Mouse (Mus musculus): ENCODE measurements at regions not wholly inside any gene's neighbourhood (a gene's known extent, or its start where the extent isn't known, plus 50 kb on each side); places are given as distances from the start of the nearest gene placed in this dataset.

DNA sequence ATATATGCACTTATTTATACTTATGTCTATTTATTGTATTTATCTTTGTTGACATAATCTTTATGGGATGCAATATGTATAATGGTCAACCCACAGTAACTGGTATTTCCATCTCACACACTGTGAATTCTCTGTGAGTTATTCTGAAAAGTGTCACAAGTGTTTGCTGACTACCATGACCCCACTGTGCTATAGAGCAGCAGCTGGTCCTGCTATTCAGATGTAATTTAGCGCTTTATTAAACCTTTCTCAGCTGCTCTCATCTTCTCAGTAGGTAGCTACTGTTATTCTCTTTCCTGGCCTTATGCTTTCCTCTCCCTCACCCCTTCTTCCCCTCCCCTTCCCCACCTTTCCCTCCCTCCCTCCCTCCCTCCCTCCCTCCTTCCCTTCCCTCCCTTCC, 296.0 kb upstream of the Dusp10 start:
- DNase-seq (ENCODE audit: low read depth, low spot score): peak; percentile 64

DNA sequence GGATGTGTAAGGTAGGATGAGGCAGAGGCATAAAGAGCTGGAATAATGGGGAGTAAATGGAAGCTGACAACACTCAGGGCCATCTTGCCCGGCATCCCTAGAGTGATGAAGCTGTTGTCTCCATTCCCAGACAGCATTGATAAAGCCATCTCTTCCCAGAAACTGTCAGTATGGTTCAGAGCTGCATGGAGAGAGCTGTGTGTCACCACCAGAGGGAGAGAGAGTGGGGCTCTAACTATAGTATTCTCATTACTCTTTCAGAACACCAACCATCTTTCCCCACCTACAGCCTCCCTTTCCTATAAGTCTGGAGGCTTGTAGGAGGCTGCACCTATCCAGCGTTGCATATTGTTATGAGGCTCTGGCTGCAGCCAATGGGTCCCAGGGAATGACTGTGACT, 264.0 kb upstream of the Dusp10 start:
- no peak for DNase-seq (ENCODE audit: low read depth, low spot score)

DNA sequence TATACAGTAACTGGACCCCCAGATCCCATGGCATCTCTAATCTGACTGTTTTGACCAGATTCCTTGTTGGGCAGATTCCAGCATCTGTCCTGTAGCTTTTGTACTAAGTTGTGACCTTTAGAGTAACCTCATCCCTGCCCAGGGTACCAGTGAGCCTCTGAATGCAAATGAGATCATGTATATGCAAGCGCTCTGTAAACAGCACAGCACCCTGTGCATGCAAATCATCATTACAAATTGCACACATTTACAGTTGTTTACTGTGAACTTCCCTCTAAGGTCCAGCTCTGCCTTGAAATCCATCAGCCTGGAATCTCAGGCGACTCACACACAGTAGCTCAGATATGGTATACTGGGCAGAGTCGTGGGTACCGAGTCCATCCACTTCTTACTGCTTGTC, 258.6 kb upstream of the Dusp10 start:
- DNase-seq (ENCODE audit: low read depth, low spot score): no peak

DNA sequence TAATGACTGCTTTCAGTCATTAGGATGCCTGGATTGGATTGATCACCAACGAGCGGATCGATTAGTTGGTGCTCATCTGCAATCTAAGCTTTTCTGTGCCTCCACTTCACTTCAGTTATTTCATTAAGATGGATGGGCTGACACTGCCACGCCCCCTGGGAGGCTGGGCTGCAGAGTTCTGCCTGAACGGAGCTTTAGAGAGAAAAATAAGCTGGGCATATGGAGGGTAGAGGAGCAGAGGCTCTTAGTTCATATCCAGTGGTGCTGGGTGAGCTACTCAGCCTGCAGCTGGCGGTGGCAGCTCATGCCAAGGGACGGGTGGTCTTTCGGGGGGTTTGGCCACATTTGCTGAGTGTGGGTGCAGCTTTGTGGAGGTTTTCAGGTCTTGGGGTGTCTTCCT, 256.4 kb upstream of the Dusp10 start:
- DNase-seq (ENCODE audit: low read depth, low spot score): no peak

DNA sequence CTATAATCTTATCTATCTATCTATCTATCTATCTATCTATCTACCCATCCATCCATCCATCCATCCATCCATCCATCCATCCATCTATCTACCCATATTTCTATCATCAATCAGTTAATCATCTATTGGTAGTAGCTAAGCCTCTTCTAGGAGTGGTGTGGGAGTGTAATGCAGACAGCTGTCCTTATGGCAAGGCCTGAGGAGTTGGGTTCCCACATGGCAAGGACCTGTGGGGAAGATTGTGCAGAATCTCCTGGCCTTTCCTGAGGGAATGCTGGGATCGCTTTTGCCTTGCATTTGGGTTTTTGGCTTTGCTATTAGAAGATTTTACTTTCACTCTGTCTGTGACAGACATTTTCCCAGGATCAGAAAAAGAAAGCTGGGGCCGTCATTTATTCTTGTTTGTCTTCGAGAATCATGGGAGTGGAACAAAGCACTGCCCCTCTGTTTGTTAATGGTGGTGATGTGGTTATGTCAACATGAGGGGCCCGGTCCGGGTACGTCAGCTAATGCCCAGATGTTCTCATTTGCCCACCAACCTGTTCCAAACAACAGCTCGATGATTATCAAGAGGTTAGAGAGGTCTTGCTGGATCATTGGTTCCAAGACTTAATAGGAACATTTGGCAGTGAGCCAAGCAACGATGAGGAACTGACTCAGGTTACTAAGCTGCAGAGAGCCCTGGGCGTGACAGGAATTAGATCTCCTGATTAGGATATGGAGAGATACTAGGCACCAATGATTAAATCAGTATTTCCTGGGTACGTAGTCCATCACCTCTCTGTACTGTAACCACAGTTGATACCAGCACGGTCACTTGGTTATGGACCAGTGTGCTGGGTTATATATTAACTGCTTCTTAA, 249.0 kb upstream of the Dusp10 start:
- DNase-seq (ENCODE audit: low read depth, low spot score): peak; percentile 3

DNA sequence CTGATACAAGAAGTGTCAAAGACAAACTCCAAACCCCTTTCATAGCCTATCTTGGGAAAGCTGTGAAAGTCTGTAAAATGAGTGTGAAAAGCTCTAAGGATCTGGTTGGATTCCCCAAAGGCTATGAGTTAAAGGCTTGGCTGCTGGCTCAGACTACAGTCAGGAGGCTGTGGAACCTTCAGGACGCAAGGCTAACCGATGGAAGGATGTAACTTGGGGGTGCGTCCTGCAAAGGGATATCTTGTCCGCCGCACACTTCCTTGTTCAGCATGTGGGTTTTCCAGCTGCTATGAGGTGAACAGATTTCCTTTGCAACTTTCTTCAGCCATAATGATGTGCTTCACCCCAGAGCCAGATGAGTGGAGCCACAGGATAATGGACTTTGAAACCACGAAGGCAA, 240.3 kb upstream of the Dusp10 start:
- no peak for DNase-seq (ENCODE audit: low read depth, low spot score)

DNA sequence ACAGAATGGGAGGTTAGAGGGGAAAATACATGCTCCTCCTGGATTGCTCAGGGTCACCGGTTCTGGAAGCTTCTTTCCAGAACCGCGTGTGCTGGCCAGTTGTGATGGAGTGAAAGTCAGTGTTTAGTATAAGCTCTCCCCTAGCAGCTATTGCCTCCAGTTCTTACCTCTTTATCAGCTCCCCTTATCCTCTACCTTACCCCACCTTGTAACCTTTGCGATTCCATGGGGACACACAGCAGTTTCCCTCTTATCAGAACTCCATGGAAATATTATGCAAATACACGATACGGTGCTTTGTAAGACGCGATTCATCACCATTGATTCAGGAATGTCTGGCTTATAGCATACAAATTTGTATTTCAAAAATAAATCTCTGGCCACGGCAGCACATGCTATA, 232.9 kb upstream of the Dusp10 start:
- DNase-seq (ENCODE audit: low read depth, low spot score): no peak

DNA sequence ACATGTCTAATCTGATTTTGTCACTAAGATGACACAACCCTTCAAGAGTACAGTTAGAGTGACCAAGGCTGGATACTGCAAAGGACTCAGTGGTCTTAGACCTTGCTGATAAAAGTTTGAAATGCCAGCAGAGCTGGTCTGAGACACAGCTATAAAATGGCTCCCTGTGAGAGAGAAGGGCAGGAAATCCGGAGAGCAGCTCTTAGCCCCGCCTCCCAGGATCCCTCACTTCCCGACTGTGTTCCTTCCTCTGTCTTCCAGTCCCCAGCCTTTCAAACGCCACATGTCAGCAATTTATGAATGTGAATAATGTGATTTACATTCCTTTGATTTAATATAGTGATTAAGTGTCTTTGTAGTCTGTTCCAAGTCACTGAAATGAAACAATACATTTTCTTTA, 232.3 kb upstream of the Dusp10 start:
- DNase-seq (ENCODE audit: low read depth, low spot score): peak; percentile 6

DNA sequence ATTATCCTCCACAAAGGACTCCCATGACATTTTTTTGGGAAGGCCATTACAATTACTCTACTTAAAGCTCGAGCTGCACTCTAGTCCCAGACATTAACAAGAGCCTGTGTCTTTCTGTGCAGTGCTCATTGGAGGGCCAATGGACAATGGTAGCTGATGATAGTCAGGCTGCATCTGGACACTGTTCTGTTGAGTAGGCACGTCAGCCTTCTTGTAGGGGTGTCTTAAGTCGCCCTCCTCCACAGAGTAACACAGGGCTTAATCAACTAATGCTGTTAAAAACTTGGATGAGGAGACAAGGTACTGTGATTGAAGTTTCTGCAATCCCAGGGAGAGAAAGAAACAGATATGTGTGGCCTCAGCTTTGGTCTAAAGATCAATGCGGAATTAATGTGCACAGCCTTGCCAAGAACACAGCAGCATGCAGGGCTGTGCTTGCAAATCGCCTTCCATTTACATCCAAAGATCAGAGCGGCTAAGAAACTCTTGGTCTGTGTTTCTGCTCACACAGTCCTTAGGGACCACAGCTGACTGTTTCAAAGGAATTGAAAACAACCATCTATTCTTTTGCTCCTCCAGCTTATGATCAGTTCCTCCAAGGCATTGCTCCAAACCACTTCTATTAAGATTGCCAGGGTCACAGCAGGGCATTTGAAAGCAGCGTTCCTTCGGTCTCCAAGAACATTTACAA, 229.5 kb upstream of the Dusp10 start:
- no peak for DNase-seq (ENCODE audit: low read depth, low spot score)

DNA sequence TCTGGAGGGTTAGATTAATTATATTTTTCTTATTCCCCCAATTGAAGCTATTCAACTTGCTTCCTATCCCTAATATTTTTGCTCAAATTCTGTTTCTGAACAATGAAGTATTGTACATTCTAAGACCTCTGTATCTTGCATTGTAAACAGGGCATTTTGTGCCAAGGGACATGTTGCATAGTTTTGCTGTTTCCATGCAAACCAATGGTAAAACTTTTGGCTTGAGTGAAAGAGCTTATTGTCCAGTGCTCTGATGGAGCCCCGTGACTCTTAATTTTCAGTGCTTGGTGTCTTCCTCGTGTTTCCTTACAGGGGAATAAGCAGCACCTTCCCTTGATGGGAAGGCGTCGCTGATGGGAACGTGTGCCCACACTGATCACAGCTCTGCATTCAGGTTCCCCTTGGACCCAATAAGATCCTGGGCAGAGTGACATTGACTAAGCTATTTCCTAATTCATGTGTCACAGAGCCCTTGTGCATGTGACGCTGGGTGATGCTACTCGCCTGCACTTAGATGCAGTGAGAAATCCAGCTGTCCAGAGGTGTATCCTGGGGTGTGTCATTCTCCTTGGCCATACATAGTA, 220.8 kb upstream of the Dusp10 start:
- DNase-seq (ENCODE audit: low read depth, low spot score): no peak

DNA sequence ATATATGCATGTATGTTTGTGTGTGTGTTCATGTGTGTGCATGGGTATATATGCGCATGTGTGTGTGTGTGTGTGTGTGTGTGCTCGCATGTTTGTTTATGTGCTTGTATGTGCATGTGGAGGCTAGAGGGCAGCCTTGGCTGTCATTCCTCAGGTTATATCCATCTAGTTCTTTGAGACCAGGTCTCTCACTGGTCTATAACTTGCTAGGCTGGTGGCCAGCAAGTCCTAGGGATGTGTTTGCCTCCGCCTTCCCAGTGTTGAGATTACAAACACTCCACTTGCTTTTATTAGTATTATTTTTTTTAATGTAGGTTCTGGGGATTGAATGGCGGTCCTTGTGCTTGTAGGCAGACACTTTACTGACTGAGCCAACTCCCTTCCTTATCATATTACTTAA, 219.8 kb upstream of the Dusp10 start:
- no peak for DNase-seq (ENCODE audit: low read depth, low spot score)

DNA sequence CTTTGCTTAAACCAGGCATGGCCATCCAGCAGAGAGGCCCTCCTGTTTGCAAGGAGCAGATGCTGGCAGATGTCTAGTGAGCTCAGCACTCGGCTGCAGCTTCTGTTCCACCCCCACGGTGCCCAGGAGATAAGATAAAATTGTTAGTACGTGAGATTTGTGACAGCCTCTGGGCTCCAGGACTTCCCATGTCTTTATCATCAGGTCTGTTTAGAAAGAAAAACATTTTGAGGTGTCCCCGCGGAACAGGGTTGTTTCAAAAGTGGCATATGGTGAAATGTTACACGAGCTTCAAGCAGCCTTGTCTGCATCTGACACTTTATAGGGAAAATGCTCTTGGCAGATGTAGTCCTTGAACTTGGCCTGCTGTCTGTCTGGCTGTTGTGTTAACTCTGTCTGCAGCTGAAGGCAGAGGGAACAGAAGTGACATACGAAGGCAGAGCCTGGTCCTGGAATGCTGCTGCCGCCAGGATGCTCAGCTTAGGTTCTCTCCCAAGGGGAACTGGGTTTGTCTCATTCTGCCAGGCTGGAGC, 219.1 kb upstream of the Dusp10 start:
- DNase-seq (ENCODE audit: low read depth, low spot score): no peak

DNA sequence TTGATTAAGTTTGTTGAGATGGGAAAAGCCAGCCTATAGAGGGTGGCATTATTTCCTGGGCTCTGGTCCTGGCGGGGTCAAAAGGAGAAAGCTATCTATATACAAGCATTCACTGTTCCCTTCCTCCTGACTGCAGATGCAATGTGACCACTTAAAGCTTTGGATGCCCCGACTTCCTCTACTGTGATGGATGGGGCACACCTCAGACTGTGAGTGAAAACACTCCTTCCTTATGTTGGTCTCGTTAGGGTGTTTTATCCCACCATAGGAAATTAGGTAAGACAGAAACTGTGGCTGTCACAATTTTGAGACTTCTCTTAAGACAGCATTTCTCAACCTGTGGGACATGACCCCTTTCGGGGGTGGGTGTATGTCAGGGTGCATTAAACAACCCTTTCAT, 210.8 kb upstream of the Dusp10 start:
- no peak for DNase-seq (ENCODE audit: low read depth, low spot score)

DNA sequence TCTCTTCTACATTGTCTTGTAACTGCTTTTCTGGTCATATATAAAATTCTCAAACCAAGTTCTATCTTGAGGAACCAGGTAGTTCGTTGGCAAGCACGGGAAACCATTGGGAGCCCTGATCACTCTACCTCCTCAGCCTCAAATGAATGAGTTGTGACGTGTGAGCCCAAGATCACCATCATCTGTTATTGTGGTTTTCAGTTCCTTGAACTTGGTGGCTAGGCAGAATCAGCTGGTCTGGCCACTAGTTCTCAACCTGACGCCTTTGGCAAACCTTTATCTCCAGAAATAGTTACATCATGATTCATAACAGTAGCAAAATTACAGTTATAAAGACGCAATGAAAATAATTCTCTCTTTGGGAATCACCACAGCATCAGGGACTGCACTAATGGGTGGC, 209.7 kb upstream of the Dusp10 start:
- no peak for DNase-seq (ENCODE audit: low read depth, low spot score)

DNA sequence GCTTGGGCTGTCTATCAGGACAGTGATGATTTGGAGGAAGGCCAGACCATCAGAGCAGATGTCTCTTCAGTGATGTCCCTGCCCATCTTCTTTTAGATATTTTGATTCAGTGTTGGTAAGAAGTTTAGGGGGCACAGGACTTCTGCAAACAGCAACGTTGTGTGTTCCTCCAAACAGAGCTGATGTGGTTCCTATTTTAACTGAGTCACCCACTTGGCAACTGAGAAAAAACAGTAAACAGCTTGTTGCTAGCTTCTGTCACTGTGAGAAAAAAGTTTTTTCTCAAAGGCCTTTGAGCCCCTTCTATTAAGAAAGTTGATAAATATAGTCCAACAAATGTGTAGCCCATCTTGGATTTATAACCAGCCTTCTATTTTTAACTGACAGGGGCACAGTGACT, 209.3 kb upstream of the Dusp10 start:
- no peak for DNase-seq (ENCODE audit: low read depth, low spot score)

DNA sequence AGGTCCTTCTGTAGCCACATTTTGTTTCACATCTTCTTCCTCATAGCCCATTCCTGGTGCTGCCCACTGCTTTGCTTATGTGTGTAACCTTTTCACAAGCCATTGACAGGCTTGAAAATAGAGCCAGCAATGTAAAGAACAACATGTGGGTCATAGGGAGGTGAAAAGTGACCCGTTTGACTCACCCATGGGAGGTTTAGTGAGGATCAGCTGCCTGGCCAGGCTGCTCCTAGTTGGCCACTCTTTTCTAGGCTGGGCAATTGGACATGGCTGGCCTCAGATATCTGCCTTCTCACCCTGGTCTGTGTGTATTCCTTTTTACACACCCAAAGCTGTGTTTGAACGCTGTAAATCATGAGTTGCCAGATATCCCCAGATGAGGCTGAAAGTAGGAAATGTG, 208.8 kb upstream of the Dusp10 start:
- DNase-seq (ENCODE audit: low read depth, low spot score): no peak

DNA sequence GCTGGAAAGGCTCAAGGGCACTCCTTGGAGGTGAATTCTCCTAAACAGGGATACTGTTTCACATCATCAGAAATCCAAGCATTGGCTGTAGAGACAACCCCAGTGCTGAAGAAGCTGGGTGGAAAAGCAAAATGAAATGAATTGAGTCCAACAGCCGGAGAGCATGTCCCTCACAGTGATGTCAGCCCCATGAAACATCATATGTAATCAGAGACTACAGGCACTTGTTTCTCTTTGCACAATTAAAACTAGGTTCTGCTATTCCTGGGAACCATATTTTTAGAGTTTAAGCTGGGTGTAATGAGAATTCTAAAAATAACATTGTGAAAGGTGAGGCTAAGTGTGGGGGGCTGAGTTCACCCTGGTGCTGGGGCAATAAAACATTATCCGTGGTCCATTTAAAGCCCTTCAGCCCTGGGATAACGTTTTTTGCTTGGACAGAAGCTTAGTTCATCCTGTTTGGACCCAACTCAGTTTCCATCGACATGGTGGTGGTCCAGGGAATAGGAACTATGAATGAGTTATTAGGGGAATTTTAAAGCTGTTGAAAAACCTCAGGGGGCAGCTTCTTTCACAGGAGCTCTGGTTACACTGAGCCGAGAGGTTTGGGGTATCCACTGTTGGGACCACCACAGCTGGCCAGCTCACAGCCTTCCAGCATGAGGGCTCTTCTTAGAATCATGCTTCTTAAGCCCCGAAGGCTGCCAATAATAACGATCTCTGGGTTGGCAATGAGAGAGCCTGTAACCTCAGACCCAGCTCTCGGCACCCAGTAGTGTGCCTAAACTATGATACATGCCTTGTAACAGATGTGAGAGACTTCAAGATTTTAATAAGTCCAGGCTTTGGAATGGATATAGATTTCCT, 206.0 kb upstream of the Dusp10 start:
- no peak for DNase-seq (ENCODE audit: low read depth, low spot score)

DNA sequence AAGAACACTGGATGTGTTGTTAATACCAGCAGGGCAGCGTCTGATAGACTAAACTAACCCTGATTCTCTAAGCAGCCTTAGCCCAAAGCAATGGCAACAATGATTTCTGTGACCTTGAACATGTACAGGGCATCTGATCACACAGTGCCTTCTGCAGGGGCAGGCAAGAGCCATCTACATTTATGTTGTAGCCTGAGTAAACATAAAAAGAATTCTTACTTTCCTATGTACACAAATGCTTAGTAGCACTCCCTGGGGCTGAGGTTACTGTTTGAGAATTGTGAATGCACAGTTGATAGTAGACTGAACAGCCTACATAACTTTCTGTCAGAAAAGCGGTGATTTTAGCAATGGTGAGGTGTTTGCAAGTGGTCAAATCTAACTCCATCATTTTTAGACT, 204.9 kb upstream of the Dusp10 start:
- DNase-seq (ENCODE audit: low read depth, low spot score): no peak

DNA sequence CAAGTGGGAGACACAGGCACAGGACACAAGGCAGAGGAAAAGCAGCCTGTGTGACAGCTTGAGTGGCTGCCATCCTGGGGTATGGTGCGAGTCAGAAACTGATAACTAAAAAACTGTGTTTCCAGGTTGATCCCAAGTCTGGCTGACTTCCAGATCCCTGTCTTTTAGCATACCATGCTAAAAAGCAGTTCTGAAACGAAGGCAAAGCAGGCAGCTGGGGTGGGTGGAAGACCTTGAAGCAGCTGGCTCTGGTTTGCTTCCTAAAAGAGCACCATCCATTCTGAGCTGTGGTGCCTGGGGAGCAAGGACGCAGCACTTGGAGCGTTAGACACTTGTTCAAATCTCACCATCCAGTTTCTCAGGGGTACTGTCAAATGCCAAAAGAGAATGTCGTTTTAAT, 192.5 kb upstream of the Dusp10 start:
- no peak for DNase-seq (ENCODE audit: low read depth, low spot score)

DNA sequence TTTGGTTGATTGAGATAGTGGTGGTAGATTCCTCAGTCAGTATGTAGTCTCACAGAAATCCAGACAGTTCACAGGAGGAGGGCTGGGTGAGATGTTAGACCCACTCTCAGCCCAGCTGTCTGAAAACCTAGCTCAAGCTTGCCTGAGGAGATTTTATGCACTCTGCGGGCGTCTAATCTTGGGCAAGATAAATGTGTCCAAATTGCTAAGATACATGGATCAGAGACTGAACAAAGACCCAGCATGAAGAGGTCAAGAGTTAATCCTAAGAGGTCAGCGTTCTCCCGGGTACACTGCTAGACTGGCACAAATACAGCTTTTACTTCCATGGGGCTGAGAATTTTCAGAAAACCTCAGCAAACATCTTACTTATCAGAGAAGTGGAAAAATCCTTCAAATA, 186.8 kb upstream of the Dusp10 start:
- DNase-seq (ENCODE audit: low read depth, low spot score): no peak

DNA sequence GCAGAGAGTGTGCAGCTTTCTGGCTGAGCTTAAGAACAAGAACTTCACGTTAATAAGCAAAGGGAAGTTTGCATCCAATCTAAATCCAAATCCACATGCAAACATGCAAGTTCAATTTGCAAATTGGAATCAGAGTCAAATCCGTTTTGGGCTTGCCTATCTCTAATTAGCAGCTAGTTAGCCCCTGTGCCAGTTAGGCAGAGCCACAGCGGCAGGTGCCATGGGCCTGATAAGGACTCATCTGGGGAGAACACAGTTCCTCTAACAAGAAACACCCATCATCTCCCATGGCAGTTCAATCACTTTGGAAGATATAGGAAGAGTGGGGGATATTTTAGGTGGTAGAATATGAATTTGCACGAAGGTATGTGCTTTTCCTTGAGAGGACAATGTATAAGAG, 168.0 kb upstream of the Dusp10 start:
- DNase-seq (ENCODE audit: low read depth, low spot score): no peak
